Comparison of ENCODE assay signal across 25 mouse cellular contexts in genomic region chr12:88530450-88531143, GRCm38 (mm10).
DNase-seq lines count a peak whose midpoint lies in the region; ATAC-seq lines count a peak whose summit lies in the region.
"Had no signal": no experiment of that assay in that cellular context is flagged by ENCODE, and none has a peak within 500 bp of the region (broad histone marks: within the 10 kb centered on the region; RNA-seq: fewer than 3 reads in every experiment).

No protein-coding gene starts in this region.

- H3K9ac ChIP-seq in forebrain, embryonic 11.5 days (ENCODE audit: low read length) = no peak overlapping the region
- H3K9ac ChIP-seq in midbrain, embryonic 13.5 days (replicated peaks) = no peak overlapping the region
- H3K9ac ChIP-seq in midbrain, embryonic 16.5 days (ENCODE audit: low read depth, low read length) = no peak overlapping the region
- H3K9ac ChIP-seq in forebrain, embryonic 14.5 days (ENCODE audit: low read length) = no peak overlapping the region
- H3K9ac ChIP-seq: heart, embryonic 13.5 days; hindbrain, embryonic 13.5 days; kidney, embryonic 15.5 days; liver, embryonic 13.5 days; neural tube, embryonic 13.5 days; stomach, embryonic 15.5 days had no signal

- DNase-seq in forebrain, embryonic 11.5 days (ENCODE audit: low spot score) = peak; percentile 52
- no peak for DNase-seq in forebrain, embryonic 10.5 days (ENCODE audit: extremely low spot score, low spot score)
- peak; percentile 73 for DNase-seq in forebrain, embryonic 14.5 days (ENCODE audit: low spot score)
- DNase-seq in retina, postnatal 1 day = peak; percentile 70
- DNase-seq in cerebellum, adult 11-12 months = no peak
- DNase-seq in left cerebral cortex, postnatal 4 days = no peak
- DNase-seq: adrenal gland, postnatal 10 days; cerebellum, adult 18-20 months; kidney, adult 11 months; kidney, postnatal 25 days; liver, embryonic 13.5 days; lung, adult 18-20 months; right cerebral cortex, postnatal 25 days had no signal

- H3K36me3 ChIP-seq in forebrain, embryonic 11.5 days (ENCODE audit: control insufficient read depth, insufficient read depth, low read length) = no peaks in the 10 kb centered on the region
- H3K36me3 ChIP-seq in forebrain, embryonic 10.5 days (replicated peaks) = no peaks in the 10 kb centered on the region
- H3K36me3 ChIP-seq in midbrain, embryonic 13.5 days = no peaks in the 10 kb centered on the region
- H3K36me3 ChIP-seq in midbrain, embryonic 16.5 days (ENCODE audit: control insufficient read depth, insufficient read depth, low read length) = no peaks in the 10 kb centered on the region
- H3K36me3 ChIP-seq in forebrain, embryonic 14.5 days (ENCODE audit: control insufficient read depth, insufficient read depth, low read length) = no peaks in the 10 kb centered on the region
- H3K36me3 ChIP-seq: G1E; heart, embryonic 13.5 days; hindbrain, embryonic 13.5 days; kidney, embryonic 15.5 days; liver, embryonic 13.5 days; neural tube, embryonic 13.5 days; stomach, embryonic 15.5 days had no signal

- peak; percentile 87 for ATAC-seq in forebrain, embryonic 11.5 days (replicated peaks; ENCODE audit: low FRiP score)
- peak; percentile 37; the same call in 1 of the 2 replicates for ATAC-seq in midbrain, embryonic 13.5 days
- ATAC-seq in midbrain, embryonic 16.5 days = no peak
- peak; percentile 81 for ATAC-seq in forebrain, embryonic 14.5 days
- ATAC-seq: inflammation-experienced regulatory T-cells, adult 6 months; lung, postnatal 0 days; Patski had no signal

- no peaks in the 10 kb centered on the region for H3K27me3 ChIP-seq in forebrain, embryonic 11.5 days (ENCODE audit: control insufficient read depth, insufficient read depth, low read length)
- no peaks in the 10 kb centered on the region for H3K27me3 ChIP-seq in forebrain, embryonic 10.5 days (ENCODE audit: poor library complexity, severe bottlenecking)
- no peaks in the 10 kb centered on the region for H3K27me3 ChIP-seq in midbrain, embryonic 13.5 days
- H3K27me3 ChIP-seq in midbrain, embryonic 16.5 days (ENCODE audit: control insufficient read depth, insufficient read depth, low read depth, low read length) = no peaks in the 10 kb centered on the region
- H3K27me3 ChIP-seq in forebrain, embryonic 14.5 days (replicated peaks; ENCODE audit: control insufficient read depth, insufficient read depth, low read length) = no peaks in the 10 kb centered on the region
- H3K27me3 ChIP-seq: heart, embryonic 13.5 days; hindbrain, embryonic 13.5 days; kidney, embryonic 15.5 days; liver, embryonic 13.5 days; neural tube, embryonic 13.5 days; Patski; stomach, embryonic 15.5 days had no signal

- no peak overlapping the region for H3K27ac ChIP-seq in forebrain, embryonic 11.5 days (ENCODE audit: low read depth, low read length)
- no peak overlapping the region for H3K27ac ChIP-seq in forebrain, embryonic 10.5 days
- no peak overlapping the region for H3K27ac ChIP-seq in midbrain, embryonic 13.5 days
- no peak overlapping the region for H3K27ac ChIP-seq in midbrain, embryonic 16.5 days (ENCODE audit: low read length)
- H3K27ac ChIP-seq in forebrain, embryonic 14.5 days (ENCODE audit: low read depth, low read length) = no peak overlapping the region
- H3K27ac ChIP-seq: heart, embryonic 13.5 days; hindbrain, embryonic 13.5 days; kidney, embryonic 15.5 days; liver, embryonic 13.5 days; macrophage; neural tube, embryonic 13.5 days; stomach, embryonic 15.5 days had no signal

- no peak overlapping the region for H3K4me2 ChIP-seq in forebrain, embryonic 11.5 days (ENCODE audit: low read depth, low read length, severe bottlenecking)
- H3K4me2 ChIP-seq in midbrain, embryonic 13.5 days (replicated peaks) = no peak overlapping the region
- H3K4me2 ChIP-seq in midbrain, embryonic 16.5 days (ENCODE audit: low read length) = no peak overlapping the region
- H3K4me2 ChIP-seq in forebrain, embryonic 14.5 days (ENCODE audit: low read length) = no peak overlapping the region
- H3K4me2 ChIP-seq: heart, embryonic 13.5 days; hindbrain, embryonic 13.5 days; kidney, embryonic 15.5 days; liver, embryonic 13.5 days; neural tube, embryonic 13.5 days; stomach, embryonic 15.5 days had no signal

- intact Hi-C loops in left cerebral cortex, postnatal 4 days (cut with DNase I) = no loop called here

- 43% methylated on average over 5 of the region's 5 CpGs for WGBS in forebrain, embryonic 11.5 days
- WGBS in forebrain, embryonic 10.5 days = 52% methylated on average over 5 of the region's 5 CpGs
- 59% methylated on average over 5 of the region's 5 CpGs for WGBS in midbrain, embryonic 13.5 days
- 59% methylated on average over 5 of the region's 5 CpGs for whole genome bisulfite sequencing in midbrain, embryonic 16.5 days
- WGBS in forebrain, embryonic 14.5 days = 19% methylated on average over 5 of the region's 5 CpGs

- no peaks in the 10 kb centered on the region; the same call in 1 of the 2 replicates for H3K4me1 ChIP-seq in forebrain, embryonic 11.5 days (replicated peaks; ENCODE audit: control insufficient read depth, insufficient read depth, low read length)
- H3K4me1 ChIP-seq in forebrain, embryonic 10.5 days = no peaks in the 10 kb centered on the region
- no peaks in the 10 kb centered on the region for H3K4me1 ChIP-seq in midbrain, embryonic 13.5 days (replicated peaks)
- H3K4me1 ChIP-seq in midbrain, embryonic 16.5 days (ENCODE audit: control insufficient read depth, insufficient read depth, low read length) = no peaks in the 10 kb centered on the region; the same call in 1 of the 2 replicates
- no peaks in the 10 kb centered on the region; the same call in 1 of the 2 replicates for H3K4me1 ChIP-seq in forebrain, embryonic 14.5 days (ENCODE audit: control insufficient read depth, insufficient read depth, low read length)
- H3K4me1 ChIP-seq: heart, embryonic 13.5 days; hindbrain, embryonic 13.5 days; kidney, embryonic 15.5 days; liver, embryonic 13.5 days; neural tube, embryonic 13.5 days; stomach, embryonic 15.5 days had no signal

- H3K9me3 ChIP-seq in forebrain, embryonic 11.5 days (ENCODE audit: control insufficient read depth, low read length) = no peaks in the 10 kb centered on the region
- no peaks in the 10 kb centered on the region for H3K9me3 ChIP-seq in forebrain, embryonic 10.5 days
- H3K9me3 ChIP-seq in midbrain, embryonic 13.5 days = no peaks in the 10 kb centered on the region
- no peaks in the 10 kb centered on the region for H3K9me3 ChIP-seq in midbrain, embryonic 16.5 days (replicated peaks; ENCODE audit: control insufficient read depth, low read length, poor library complexity, severe bottlenecking)
- no peaks in the 10 kb centered on the region for H3K9me3 ChIP-seq in forebrain, embryonic 14.5 days (replicated peaks; ENCODE audit: control insufficient read depth, low read length)
- H3K9me3 ChIP-seq: G1E; heart, embryonic 13.5 days; hindbrain, embryonic 13.5 days; kidney, embryonic 15.5 days; liver, embryonic 13.5 days; neural tube, embryonic 13.5 days; stomach, embryonic 15.5 days had no signal

- no peak overlapping the region for H3K4me3 ChIP-seq in forebrain, embryonic 11.5 days (ENCODE audit: low read depth, low read length)
- no peak overlapping the region for H3K4me3 ChIP-seq in forebrain, embryonic 10.5 days
- no peak overlapping the region for H3K4me3 ChIP-seq in midbrain, embryonic 13.5 days (replicated peaks)
- H3K4me3 ChIP-seq in midbrain, embryonic 16.5 days (ENCODE audit: low read depth, low read length) = no peak overlapping the region
- H3K4me3 ChIP-seq in forebrain, embryonic 14.5 days (ENCODE audit: low read depth, low read length) = no peak overlapping the region
- H3K4me3 ChIP-seq: heart, embryonic 13.5 days; hindbrain, embryonic 13.5 days; kidney, embryonic 15.5 days; liver, embryonic 13.5 days; neural tube, embryonic 13.5 days; stomach, embryonic 15.5 days had no signal

Comparison
In these comparisons a context has a peak if more than half of its experiments do, and no peak if none do; other contexts are left out.
1. DNase-seq: peak in forebrain, embryonic 11.5 days (single experiment), forebrain, embryonic 14.5 days (single experiment) and retina, postnatal 1 day (single experiment); none in forebrain, embryonic 10.5 days (single experiment), cerebellum, adult 11-12 months (single experiment) and left cerebral cortex, postnatal 4 days (single experiment).